Mouse (Mus musculus): ENCODE measurements at regions not wholly inside any gene's neighbourhood (a gene's known extent, or its start where the extent isn't known, plus 50 kb on each side); places are given as distances from the start of the nearest gene placed in this dataset.
A peak's percentile ranks its signal among the peaks of the same experiment; 100 is the strongest.

DNA sequence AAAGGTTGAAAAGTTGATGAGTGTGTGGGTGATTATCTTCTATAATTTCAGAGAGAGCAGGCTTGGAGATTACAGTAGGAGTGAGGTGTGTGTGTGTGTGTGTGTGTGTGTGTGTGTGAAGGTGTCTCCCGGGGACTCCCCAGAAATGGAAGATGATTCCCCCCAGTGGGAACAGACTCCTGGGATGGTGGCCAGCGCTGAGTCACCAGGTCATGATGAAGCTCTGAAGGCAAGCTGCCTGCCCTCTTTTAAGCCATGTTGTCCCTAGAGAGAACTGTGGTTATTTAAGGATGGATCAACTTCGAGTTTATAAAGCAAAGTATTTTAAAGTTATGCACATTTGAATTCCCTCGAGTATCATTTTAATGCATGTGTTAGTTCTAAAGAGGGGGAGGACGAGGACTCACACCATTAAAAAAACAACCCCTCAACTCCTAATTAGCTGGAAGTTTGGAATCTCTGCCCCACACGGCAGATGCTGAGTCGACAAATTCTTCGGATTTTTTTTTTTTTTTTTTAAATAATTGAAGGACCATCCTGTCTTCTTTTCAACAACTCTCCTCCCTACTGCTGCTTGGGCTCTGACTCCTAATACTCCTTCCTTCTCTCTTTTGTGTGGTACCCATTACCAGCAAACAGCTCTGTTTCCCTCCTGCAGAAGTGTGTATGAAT lies 186.6 kb downstream of the Ly86 start:
- DNase-seq = no peak

DNA sequence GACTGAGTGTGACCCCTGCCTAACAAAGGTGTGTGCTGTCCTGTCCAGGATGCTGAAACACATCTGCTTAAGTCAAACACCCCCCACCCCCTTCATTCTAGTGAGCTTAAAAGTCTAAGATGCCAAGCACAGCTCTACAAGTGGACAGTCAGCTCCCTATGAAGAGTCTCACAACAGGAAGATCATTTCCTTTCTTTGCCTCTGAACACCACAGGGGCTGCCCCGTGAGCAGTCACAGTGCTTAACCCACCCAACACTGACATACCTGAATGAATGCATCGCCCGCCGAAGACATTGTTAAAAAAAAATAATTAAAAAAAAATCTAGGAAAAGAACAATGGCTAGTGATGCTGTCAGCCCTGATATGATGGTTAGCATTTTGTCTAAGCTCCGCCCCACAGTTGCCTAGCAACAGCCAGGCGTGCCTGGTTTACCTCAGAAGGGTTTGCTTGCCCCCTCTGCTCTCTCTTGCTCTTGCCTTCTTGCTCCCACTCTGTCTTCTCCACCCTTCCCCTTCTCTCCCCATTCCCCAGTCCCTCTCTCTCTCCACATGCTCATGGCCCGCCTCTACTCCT lies 187.7 kb downstream of the Ly86 start:
- DNase-seq = no peak

DNA sequence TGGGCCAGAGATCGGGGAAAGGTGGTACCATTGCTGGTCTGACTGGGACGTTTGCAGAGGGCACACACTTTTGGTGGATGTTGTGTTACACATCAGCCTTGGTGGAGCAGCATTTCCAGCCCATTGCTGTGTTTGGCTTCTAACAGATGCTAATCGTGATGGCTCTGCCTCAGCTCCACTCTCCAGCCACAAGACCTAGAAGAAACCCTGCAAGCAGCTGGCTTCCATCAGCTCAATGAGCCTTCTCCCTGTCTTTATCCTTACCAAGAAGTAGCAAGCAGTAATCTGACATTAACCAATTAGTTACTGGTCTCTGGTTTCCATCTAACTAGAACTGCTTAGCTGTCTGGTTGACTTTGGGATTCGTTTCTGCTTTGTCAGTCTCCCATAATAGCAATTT lies 188.8 kb downstream of the Ly86 start:
- DNase-seq = no peak

DNA sequence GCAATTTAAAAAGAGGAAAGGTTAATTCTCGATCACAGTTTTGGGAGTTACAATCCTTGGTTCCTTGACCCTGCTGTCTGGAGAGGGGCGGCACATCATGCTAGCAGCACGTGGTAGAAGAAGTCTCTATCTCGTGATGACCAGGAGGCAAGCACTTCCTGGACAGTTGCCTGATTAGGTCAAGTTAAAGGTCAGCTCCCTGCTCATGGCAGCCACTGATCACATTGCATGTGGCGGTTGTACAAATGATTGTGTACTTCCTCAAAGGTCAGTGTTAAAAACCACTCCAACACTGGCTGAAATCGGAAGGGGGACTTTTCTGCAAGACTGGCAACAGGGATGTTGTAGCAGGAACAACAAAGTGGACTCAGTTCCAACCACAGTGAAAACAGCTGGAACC lies 192.3 kb downstream of the Ly86 start:
- no peak for DNase-seq

DNA sequence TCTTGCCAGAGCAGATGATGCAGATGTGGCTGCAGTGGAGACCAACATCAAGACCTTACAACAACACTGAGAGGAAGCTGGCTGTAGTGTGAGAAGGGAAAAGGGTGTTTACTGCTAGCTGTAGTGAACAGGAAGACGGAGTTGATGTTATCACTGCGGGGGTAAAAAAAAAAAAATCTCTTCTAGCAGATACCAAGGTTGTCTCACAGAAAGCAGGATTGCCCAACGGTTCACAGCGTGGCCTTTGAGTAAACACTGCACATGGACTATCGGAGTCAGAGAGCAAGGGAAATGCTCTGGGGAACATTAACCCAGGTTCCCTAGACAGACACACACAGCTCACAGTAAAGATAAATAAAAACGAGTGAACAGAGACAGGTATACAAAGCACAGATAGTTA lies 192.8 kb downstream of the Ly86 start:
- DNase-seq = no peak

DNA sequence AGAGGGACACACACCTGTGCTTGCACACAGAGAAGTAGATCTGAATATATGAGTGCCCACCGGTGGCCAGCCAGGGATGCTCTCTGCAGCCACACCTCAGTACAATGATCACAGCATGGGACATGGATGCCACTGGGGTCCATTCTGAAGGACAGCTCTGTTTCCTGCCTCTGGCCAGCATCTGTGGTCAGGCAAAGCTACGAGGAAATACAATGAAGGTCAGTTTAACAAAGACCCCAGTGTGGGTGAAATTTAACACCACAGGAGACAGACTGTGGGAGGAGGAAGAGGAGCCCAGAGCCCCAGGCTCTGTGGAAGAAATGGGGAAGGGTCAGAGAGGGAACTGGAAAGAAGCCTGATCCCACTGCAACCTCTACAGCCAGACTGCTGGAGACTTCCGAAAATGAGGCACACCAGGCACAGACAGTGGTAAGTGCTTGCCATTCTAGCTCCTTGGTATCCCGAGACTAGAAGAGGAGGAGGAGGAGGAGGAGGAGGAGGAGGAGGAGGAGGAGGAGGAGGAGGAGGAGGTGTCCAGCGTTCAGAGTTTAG lies 196.0 kb downstream of the Ly86 start:
- no peak for DNase-seq

DNA sequence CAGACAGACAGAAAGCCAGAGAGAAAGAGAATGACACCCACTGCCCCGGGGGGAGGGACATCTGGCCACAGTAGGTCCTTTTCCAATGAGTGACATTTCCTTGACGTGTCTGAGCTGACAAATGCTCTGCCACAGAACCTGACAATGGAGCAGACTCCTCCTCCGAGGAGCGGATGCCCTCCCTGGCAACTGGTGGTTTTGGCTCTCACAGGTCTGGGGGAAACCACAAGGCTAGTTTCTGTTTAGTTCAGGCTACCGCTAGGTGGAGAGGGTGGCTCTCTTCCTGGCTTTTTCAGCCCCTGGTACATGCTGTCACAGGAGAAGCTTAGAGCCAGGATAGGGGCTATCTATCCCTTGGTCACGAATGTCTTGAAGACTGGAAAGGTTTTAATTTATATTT lies 196.7 kb downstream of the Ly86 start:
- DNase-seq = peak; percentile 49 to 55

DNA sequence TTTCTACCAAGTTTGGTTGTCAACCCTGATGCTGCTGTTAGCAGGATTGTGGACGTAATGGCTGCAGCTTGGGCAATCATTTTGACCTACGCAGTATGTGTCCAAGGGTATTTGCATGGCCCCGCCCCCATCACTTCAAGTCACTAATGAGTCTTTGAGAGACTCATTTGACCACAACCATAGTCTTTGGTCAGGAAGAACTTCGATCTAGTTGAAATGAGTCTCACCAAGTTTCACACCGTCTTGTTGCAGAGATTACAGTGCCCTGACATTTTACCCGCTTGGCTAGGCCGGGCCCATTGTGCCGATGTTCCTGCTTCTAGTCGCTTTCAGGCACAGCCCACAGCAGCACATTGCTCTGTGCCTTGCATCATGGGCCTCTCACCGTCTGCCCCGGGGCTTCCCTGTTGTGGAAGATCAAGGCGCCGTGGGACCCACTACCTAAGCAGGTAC lies 197.8 kb downstream of the Ly86 start:
- no peak for DNase-seq

DNA sequence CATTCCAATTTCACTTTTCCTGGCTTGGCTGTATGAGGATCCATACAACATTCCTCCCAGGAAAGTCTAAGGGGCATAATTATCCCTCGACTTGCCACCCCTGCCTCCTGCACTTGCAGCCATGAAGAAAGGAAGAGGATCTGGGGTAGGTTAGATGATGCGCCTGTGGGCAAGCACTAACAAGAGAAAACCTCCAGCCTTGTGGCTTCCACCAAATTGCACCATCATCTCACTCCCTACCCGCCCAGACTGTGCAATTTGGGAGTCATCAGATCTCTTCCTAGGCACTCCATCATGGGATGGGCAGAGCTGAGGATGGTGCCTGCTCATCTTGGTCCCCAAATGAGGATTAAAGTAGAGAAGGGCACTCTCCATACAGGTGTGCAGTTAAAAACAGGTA lies 198.8 kb downstream of the Ly86 start:
- DNase-seq = no peak

DNA sequence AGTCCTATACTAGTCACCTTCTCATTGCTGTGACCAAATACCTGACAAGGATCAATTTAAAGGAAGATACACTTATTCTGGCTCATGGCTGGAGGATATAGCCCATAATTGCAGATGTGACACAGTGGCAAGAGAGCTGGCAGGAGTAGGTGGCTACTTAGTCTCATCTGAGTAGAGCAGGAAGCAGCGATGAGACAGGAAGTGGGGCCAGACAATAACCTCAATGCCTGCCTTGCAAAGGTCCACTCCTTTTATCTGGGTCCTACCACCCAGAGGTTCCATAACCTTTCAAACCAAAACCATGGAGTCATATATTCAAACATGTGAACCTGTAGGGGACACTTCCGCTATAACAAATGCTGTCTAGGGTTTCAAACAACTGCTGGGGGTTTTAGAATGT lies 199.7 kb downstream of the Ly86 start:
- no peak for DNase-seq

DNA sequence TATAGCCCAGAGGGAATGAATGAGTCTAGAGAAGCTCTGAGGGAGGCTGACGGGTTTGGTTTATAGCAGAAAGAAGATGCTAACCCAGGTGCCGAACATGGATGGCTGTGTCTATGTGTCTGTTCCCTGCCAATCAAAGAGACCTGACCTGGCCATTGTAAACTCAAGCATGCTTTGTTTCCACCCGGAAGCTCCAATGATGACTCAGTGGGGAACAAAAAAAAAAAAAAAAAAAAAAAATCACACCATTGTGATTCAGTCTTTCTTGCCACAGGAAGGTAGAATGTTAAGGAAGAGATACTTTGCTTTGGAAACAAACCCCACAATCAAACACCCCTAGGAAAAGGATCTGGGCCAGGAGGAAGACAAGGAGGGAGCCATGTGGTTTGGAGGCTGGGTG lies 201.5 kb downstream of the Ly86 start:
- no peak for DNase-seq

DNA sequence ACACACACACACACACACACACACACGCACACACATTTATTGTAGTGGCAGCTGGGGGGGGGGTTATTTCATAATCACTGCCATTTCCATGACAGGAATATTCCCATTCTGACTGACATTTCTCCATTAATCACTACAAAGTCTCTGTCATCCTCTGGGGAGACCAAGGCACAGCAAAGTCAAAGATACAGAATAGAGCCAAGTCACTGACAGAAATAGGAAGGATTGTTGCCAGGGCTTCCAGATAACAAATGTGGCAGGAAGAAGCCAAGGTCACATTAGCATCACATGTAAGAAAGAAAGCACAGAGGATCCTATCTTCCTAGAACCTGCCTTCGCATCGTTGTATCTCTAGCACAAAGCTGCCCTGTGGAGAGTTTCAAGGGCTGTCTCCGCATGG lies 205.6 kb downstream of the Ly86 start:
- no peak for DNase-seq

DNA sequence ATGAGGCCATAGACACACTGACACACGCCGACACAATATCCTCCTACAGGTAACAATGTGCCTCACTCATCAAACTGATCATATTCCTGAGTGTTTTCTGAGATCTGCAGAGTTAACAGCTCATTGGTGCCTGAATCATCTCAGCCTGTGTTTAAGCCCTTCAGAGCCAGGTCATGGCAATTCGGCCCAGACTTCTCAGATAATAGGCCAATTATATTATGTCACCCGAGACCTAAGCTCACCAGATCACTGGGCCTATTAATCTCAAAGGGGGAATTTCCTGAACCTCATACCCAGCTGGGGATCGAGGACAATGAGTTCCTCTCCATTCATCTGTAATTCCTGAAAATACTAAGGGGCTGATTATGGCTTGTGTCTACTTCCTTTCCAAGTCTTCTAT lies 208.4 kb downstream of the Ly86 start:
- DNase-seq = no peak

DNA sequence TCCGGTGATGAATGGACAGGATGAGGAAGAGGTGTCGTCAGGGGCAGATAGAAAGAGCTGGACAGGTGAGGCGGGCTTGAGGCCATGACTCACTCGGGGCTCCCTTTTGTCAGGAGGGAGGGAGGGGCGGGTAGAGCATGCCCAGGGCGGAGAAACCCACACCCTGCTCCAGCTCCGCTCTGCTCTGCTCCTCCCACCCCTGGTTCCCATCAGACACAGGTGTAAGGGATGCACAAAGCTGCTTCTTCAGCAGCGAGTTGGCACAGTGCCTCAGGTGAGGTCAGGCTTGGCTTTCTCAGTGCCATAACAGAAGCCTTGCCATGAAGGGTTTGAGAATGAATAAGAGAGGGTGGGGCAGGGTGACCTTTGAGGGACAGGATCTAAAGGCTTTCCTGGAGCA lies 212.2 kb downstream of the Ly86 start:
- DNase-seq = no peak

DNA sequence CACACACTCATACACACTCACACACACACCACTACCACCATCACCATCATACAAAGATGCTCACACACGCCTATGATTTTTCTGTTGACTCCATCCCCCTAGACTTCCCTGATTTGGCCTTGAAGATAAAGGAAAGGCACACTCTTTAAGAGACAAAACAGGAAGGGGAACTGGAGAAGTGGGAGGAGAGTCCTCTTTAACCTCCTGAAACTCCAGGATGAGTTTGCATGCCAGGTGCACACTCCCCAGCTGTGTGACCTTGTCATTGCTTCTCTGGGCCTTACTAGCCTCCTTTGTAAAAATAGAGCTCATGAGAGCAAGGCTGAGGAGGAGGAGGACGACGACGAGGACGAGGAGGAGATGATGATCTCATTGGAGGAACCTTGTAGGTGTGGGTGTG lies 212.8 kb downstream of the Ly86 start:
- no peak for DNase-seq

DNA sequence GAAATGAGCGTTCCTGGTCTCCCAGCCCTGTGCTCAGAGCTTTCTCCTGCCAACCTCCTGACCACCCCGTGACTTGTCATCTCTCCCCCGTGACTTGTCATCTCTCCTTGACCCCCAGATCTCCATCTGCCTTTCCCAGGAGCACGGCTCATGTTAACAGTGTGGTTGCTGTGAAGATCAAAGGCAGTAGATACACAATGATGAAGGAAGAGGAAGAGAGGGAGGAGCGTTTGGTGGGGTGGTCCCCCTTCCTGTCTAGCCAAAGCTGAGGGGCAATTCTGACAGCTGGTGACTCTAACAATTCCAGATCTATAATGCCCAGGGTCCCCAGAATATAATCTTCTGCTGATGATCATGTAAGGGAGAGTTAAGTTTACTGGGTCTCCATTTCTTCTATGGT lies 214.0 kb downstream of the Ly86 start:
- no peak for DNase-seq

DNA sequence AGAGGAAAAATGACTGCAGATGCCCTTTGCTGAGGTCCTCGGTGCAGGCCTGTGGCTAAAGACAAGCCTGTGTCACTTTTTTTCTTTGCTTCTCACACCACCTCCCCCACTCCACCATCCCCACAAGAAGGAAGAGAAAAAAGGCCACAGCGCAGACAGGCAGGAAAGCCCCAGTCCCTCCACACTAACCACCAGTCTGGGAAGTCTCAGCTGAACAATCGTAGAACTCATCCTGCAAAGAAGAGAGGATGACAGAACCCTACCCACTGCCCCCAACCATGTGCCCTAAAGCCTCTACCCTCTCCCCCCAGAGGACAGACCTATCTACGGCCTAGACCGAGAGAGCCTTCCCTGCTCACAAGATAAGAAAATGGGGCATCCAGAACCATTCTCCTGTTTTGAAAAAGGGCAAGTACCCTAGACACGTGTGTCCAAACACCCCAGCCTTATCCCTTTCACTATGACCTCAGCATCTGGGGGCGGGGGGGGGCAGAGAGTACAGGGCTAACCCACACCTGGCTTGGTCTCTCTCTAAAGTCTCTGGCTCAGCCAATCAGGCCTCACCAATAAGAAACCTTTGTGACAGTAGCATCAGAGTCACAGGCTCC lies 214.8 kb downstream of the Ly86 start:
- no peak for DNase-seq

DNA sequence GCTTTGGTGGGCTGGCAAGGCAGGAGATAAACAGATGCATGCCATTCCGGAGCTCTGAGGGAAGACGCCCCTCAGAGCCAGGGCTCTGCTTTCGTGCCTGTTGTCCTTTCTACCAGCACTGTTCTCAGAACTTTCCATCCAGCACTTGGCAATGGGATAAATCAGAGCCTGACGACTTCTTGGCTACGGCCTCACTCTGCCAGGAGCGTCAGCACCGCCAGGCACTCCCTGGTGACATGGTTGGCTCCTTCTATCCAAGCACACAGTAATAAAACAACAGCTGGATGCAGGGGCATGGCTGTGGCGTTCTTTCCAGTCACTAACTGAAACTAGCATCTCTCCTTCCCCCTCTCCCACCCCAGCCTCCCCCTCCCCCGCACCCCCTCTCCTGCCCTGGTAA lies 215.4 kb downstream of the Ly86 start:
- DNase-seq = no peak

DNA sequence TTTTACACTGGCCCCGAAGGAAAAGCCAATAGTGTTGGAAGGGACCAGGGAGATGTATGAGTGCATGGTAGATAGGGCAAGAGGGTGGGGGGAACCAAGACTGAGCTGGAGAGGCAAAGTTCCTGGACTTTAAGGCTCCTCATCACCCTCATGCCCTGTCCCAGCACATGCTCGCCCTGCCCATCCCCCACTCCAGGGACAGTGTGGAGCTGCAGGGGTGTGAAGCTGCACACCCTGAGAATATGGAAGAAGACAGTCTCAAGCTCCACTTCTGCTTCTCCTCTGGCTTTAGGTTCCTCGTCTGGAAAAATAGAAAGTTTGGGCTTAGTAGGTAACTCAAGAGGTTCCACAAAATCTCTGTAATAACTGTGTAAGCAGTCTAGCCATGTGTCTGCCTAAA lies 215.8 kb downstream of the Ly86 start:
- no peak for DNase-seq

DNA sequence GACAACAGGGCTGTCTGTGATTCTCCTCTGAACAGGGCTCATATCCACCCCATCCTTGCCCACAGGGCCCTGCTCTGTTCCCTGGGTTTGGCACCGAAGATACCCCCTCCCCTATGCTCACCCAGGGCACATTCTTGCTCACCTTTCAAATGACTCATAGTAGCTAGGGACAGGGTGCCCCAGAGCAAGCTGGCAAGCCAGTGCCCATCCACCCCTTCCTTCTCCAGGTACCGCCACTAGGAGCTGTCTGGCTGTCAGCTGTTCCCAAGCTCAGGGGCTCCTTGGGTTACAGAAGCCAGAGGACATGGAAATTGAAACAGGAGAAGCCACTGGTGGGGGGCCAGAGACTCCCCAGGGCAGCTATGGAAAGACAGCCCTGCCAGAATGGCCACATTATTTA lies 216.4 kb downstream of the Ly86 start:
- DNase-seq = no peak

DNA sequence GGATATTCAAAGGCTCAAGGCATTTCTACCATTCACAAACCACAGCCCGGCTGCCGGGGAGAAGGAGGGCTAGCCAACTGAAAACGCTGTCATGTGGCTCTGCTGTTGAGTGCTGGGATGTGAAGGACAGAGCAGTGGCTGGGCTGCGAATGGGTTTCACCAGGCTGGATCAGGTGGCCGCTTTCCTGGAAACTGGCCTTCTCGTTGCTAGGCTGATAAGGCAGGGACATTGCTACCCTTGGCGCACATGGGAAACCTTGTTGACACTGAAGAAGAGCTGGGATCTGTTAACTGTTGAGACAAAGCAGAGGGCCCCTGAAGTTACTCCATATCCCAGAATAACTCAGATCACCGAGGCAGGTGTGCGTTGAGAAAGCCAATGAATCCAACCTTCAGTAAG lies 216.1 kb upstream of the Rreb1 start:
- no peak for DNase-seq

DNA sequence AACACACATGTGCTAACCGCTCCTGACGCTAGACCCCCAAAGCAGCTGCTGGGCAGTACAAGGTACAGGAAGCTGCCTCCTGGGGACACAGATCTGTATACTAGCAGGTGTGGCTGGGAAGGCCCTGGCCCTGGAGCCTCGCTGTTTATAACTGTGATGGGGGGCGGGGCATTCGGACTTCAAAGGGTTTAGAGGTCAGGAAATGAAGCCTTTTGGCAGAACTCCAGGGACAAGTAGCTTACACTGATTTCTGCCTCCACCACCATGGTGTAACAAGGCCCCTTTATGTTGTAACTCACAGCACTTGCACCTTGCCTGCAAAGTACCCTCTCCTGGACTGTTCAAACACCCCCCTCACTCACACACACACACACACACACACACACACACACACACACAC lies 215.5 kb upstream of the Rreb1 start:
- DNase-seq = peak in 1 of 2 experiments; percentile 14

DNA sequence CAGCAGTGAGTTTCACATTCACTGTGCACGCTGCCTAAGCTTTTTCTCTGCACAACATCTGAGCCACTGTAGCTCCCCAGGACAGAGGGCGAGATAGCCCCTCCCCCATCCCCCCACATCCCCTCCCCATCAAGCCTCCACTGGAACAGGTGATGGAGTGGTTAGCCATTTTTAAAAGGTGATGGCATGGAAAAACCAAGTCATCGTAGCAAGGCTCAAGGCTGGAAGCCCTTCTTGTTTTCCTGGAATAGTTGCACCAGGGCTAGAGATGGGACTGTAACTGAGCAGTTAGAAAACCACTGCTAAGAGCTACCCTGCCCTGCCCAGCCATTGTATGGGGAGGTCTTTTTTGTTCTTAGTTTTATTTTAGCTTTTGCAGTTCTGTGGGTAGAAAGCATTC lies 209.1 kb upstream of the Rreb1 start:
- no peak for DNase-seq

DNA sequence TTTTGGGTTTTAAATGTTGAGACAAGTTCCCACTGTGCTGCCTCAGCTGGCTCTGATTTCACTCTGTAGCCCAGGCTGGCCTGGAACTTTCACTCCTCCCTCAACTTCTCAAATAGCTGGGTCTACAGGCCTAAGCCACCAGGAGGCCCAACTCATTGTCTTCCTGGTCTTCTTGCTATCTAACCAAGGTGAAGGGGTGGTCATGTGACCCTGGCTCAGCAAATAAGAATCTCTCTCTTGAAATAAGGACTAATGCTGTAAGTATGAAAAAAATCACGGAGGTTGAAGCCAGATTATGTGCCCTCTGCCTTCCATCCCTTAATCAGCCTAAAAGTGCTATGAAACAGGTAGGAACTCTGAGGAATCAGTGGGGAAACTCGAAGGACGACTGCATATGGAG lies 208.7 kb upstream of the Rreb1 start:
- no peak for DNase-seq

DNA sequence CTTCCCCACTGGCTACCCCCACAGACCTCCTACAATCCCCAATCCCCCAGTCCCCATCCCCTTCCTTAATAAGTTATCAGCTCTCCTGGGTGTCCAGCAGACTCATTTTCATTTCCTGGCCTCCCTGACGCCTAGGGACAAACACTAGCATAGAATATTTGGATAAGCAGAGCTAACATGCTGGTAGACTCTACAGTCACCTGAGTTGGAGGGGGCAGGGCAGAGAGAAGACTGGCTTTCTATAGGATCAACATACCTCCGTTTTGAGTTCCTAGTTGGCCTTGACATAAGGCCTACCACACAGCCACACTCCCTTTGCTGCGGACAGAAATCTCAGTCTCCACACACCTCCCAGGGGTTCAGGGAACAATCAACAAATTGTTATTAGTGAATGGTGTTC lies 205.2 kb upstream of the Rreb1 start:
- DNase-seq = no peak
